Mouse (Mus musculus): ENCODE measurements around the gene Chrna3.

- no peak for TF ChIP-seq CTCF (IDR thresholded peaks at IDR 0.05; ENCODE audit: low read depth)
- no peak for TF ChIP-seq EP300 (optimal IDR thresholded peaks at IDR 0.05)
Measured at GRCm38 (mm10) chr9:54961059-54961458, 65.3 kb downstream of the Chrna3 start.

Measured in stomach, postnatal 0 days (tissue).